14 mouse cellular contexts compared by ENCODE assay signal in the genomic region with DNA sequence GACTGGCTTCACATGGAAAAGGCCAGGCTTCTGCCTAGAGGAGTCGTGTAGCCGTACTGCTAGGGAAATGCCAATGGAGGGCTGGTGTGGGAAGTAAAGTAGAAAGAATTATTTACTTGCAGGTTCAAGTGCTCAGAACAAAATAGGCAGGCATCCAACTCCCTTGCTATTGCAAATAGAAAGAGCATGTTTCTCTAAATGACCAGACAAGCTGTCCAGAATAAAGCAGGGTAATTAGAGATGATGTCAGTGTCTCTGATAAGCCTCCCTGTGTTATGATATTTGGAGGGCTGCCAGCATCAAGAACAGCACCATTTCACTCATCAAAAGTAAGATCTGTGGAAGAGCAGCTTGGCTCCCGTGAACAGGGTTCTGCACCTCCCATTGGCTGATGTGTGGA.
A peak's percentile ranks its signal among the peaks of the same experiment; 100 is the strongest.
DNase-seq lines count a peak whose midpoint lies in the region; ATAC-seq and TF ChIP-seq lines count a peak whose summit lies in the region.
"Had no signal": no experiment of that assay in that cellular context is flagged by ENCODE, and none has a peak within 500 bp of the region (broad histone marks: within the 10 kb centered on the region; RNA-seq: fewer than 3 reads in every experiment).

No protein-coding gene starts in this region.

- no peak overlapping the region for H3K4me3 ChIP-seq in heart, adult 2 months
- no peak overlapping the region for H3K4me3 ChIP-seq in heart, embryonic 10.5 days
- no peak overlapping the region for H3K4me3 ChIP-seq in neural tube, embryonic 15.5 days (replicated peaks)
- no peak overlapping the region for H3K4me3 ChIP-seq in lung, embryonic 14.5 days (ENCODE audit: low read depth, low read length)
- H3K4me3 ChIP-seq: erythroblast, embryonic 14.5 days; layer of hippocampus, adult 2 months; megakaryocyte, embryonic 14.5 days had no signal

- intact Hi-C loops in heart, adult 2 months (cut with DNase I): no loop called here

- no peak for TF ChIP-seq POLR2A in heart, adult 2 months (IDR thresholded peaks at IDR 0.05; ENCODE audit: insufficient read depth, low read depth, low read length)

- 21% methylated on average over 3 of the region's 3 CpGs for WGBS in heart, adult 2 months
- WGBS in heart, embryonic 10.5 days: 66% methylated on average over 3 of the region's 3 CpGs
- 72% methylated on average over 3 of the region's 3 CpGs for WGBS in neural tube, embryonic 15.5 days
- 32% methylated on average over 3 of the region's 3 CpGs for WGBS in lung, embryonic 14.5 days

- DNase-seq in heart, adult 2 months: no peak
- DNase-seq in heart, embryonic 10.5 days (ENCODE audit: low spot score): no peak
- peak; percentile 11 for DNase-seq in neural tube, embryonic 10.5 days (ENCODE audit: extremely low spot score, low spot score)
- DNase-seq in lung, embryonic 14.5 days: peak; percentile 87
- DNase-seq in urinary bladder, postnatal 4 days (ENCODE audit: low spot score in 2 of 2): no peak
- DNase-seq in spleen, adult 18-20 months: no peak
- DNase-seq: adrenal gland, postnatal 25 days; cerebellum, adult 11 months; gastrocnemius, postnatal 10 days; liver had no signal

- no peaks in the 10 kb centered on the region for H3K9me3 ChIP-seq in heart, embryonic 10.5 days
- no peaks in the 10 kb centered on the region for H3K9me3 ChIP-seq in neural tube, embryonic 15.5 days (replicated peaks)
- H3K9me3 ChIP-seq in lung, embryonic 14.5 days (ENCODE audit: low read depth, low read length): no peaks in the 10 kb centered on the region
- H3K9me3 ChIP-seq: megakaryocyte, embryonic 14.5 days had no signal

- H3K4me1 ChIP-seq in heart, adult 2 months (ENCODE audit: control insufficient read depth, insufficient read depth, low read length): peaks cover 2% of the 10 kb centered on the region
- H3K4me1 ChIP-seq in heart, embryonic 10.5 days: no peaks in the 10 kb centered on the region
- no peaks in the 10 kb centered on the region for H3K4me1 ChIP-seq in neural tube, embryonic 15.5 days
- H3K4me1 ChIP-seq in lung, embryonic 14.5 days (ENCODE audit: insufficient read depth): 0 out of 2 replicates have a peak, but pooled peaks cover 2% of the 10 kb centered on the region
- H3K4me1 ChIP-seq: megakaryocyte, embryonic 14.5 days had no signal

- H3K36me3 ChIP-seq in heart, adult 2 months (ENCODE audit: control insufficient read depth, insufficient read depth, low read length): no peaks in the 10 kb centered on the region
- H3K36me3 ChIP-seq in heart, embryonic 10.5 days: no peaks in the 10 kb centered on the region
- H3K36me3 ChIP-seq in neural tube, embryonic 15.5 days: no peaks in the 10 kb centered on the region
- no peaks in the 10 kb centered on the region for H3K36me3 ChIP-seq in lung, embryonic 14.5 days (ENCODE audit: insufficient read depth)

- no peak for TF ChIP-seq CTCF in heart, adult 2 months (IDR thresholded peaks at IDR 0.05)
- no peak for TF ChIP-seq CTCF in lung, embryonic 14.5 days (IDR thresholded peaks at IDR 0.05; ENCODE audit: low read depth)

- H3K9ac ChIP-seq in heart, adult 2 months (ENCODE audit: low read depth, low read length): no peak overlapping the region
- H3K9ac ChIP-seq in neural tube, embryonic 15.5 days (replicated peaks): no peak overlapping the region
- no peak overlapping the region for H3K9ac ChIP-seq in lung, embryonic 14.5 days

- no peak overlapping the region for H3K4me2 ChIP-seq in neural tube, embryonic 15.5 days
- no peak overlapping the region for H3K4me2 ChIP-seq in lung, embryonic 14.5 days

- H3K27ac ChIP-seq in heart, adult 2 months: 0 out of 2 replicates have a peak overlapping the region, but pooled peaks have one; percentile 7
- no peak overlapping the region for H3K27ac ChIP-seq in heart, embryonic 10.5 days
- H3K27ac ChIP-seq in neural tube, embryonic 15.5 days (replicated peaks): no peak overlapping the region
- H3K27ac ChIP-seq in lung, embryonic 14.5 days (ENCODE audit: low read depth): no peak overlapping the region

- no peak for TF ChIP-seq EP300 in heart, adult 2 months (IDR thresholded peaks at IDR 0.05; ENCODE audit: insufficient read depth, low read depth, low read length)

- no peaks in the 10 kb centered on the region for H3K27me3 ChIP-seq in heart, adult 2 months (ENCODE audit: control insufficient read depth, insufficient read depth, low read length)
- H3K27me3 ChIP-seq in heart, embryonic 10.5 days (ENCODE audit: insufficient read depth, poor library complexity, severe bottlenecking): no peaks in the 10 kb centered on the region
- no peaks in the 10 kb centered on the region for H3K27me3 ChIP-seq in neural tube, embryonic 15.5 days (replicated peaks)
- H3K27me3 ChIP-seq in lung, embryonic 14.5 days (ENCODE audit: insufficient read depth, low read length): no peaks in the 10 kb centered on the region

- no peak for ATAC-seq in neural tube, embryonic 15.5 days (ENCODE audit: low FRiP score)
- peak; percentile 89 for ATAC-seq in lung, embryonic 14.5 days (ENCODE audit: insufficient read depth)

- H3K79me2 ChIP-seq in heart, adult 2 months (replicated peaks; ENCODE audit: control insufficient read depth, insufficient read depth, low read length): no peaks in the 10 kb centered on the region

Comparison
In these comparisons a context has a peak if more than half of its experiments do, and no peak if none do; other contexts are left out.
1. DNase-seq: peak in neural tube, embryonic 10.5 days (single experiment) and lung, embryonic 14.5 days (single experiment); none in heart, adult 2 months (0 of 2), heart, embryonic 10.5 days (single experiment), urinary bladder, postnatal 4 days (0 of 2) and spleen, adult 18-20 months (0 of 2).